Mouse (Mus musculus): ENCODE results near the gene Tgfb3. TPM values are rescaled to one million over a fixed set of nuclear protein-coding genes. Genes with fewer than 3 reads are reported as not detected.

The Tgfb3 gene
- polyA plus RNA-seq, 1 experiment: 1.3 TPM

- no peaks in the 10 kb centered on the region for H3K36me3 ChIP-seq (ENCODE audit: control insufficient read depth, insufficient read depth, low read length, poor library complexity, severe bottlenecking)
- no peaks in the 10 kb centered on the region for H3K9me3 ChIP-seq (replicated peaks; ENCODE audit: control insufficient read depth, insufficient read depth, low read length, poor library complexity, severe bottlenecking)
- H3K4me3 ChIP-seq (ENCODE audit: low read depth, low read length): peak overlapping the region; percentile 76
- 0 out of 2 replicates have a peak, but pooled peaks cover 2% of the 10 kb centered on the region for H3K27me3 ChIP-seq (ENCODE audit: control insufficient read depth, insufficient read depth, low read length, poor library complexity, severe bottlenecking)
- no peaks in the 10 kb centered on the region for H3K4me1 ChIP-seq (ENCODE audit: control insufficient read depth, insufficient read depth, low read length)
- TF ChIP-seq POLR2A (IDR thresholded peaks at IDR 0.05; ENCODE audit: insufficient read depth, low read length): no peak
- no peak for TF ChIP-seq CTCF (IDR thresholded peaks at IDR 0.05; ENCODE audit: low read depth, low read length)
- no peak for TF ChIP-seq EP300 (IDR thresholded peaks at IDR 0.05; ENCODE audit: insufficient read depth, low read depth, low read length)
- no peak overlapping the region for H3K27ac ChIP-seq (ENCODE audit: insufficient read depth, low read length)
- H3K9ac ChIP-seq (ENCODE audit: low read depth, poor library complexity, severe bottlenecking): peak overlapping the region; percentile 60; the same call in 1 of the 2 replicates
Measured at GRCm38 (mm10) chr12:86078176-86078552, 677 bp downstream of the Tgfb3 start.

GRCm38 (mm10) chr12:86077736-86078135 lies 1.1 kb downstream of the Tgfb3 start:
- Histone ChIP-seq H3K9me3 (replicated peaks; ENCODE audit: control insufficient read depth, insufficient read depth, low read length, poor library complexity, severe bottlenecking) (no peaks in the 10 kb centered on the region), H3K4me1 (ENCODE audit: control insufficient read depth, insufficient read depth, low read length) (no peaks in the 10 kb centered on the region), H3K4me3 (ENCODE audit: low read depth, low read length) (peak overlapping the region; percentile 11; the same call in 1 of the 2 replicates), H3K36me3 (ENCODE audit: control insufficient read depth, insufficient read depth, low read length, poor library complexity, severe bottlenecking) (no peaks in the 10 kb centered on the region), H3K9ac (ENCODE audit: low read depth, poor library complexity, severe bottlenecking) (no peak overlapping the region), H3K27me3 (ENCODE audit: control insufficient read depth, insufficient read depth, low read length, poor library complexity, severe bottlenecking) (0 out of 2 replicates have a peak, but pooled peaks cover 2% of the 10 kb centered on the region), H3K27ac (ENCODE audit: insufficient read depth, low read length) (no peak overlapping the region)
- TF ChIP-seq POLR2A (IDR thresholded peaks at IDR 0.05; ENCODE audit: insufficient read depth, low read length) (no peak), EP300 (IDR thresholded peaks at IDR 0.05; ENCODE audit: insufficient read depth, low read depth, low read length) (no peak), CTCF (IDR thresholded peaks at IDR 0.05; ENCODE audit: low read depth, low read length) (no peak)

DNA sequence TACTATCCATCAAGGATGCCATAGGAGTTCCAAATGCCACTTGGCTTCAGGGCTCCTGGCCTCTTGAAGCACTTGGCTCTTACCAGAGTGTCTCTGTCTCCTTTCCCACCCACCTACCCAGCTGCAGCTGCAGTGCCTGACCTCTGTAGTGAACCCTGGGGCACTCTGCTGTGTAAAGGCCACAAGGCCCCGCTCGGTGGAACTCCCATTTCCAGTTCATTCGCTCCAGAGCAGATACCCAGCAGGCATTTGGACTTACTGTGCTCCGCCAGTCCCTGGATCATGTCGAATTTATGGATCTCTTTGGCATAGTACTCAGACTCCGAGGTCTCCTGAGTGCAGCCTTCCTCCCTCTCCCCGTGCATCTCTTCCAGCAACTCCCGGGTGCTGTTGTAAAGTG lies 1.5 kb downstream of the Tgfb3 start:
- Histone ChIP-seq H3K9ac (ENCODE audit: low read depth, poor library complexity, severe bottlenecking) (no peak overlapping the region), H3K27me3 (ENCODE audit: control insufficient read depth, insufficient read depth, low read length, poor library complexity, severe bottlenecking) (0 out of 2 replicates have a peak, but pooled peaks cover 2% of the 10 kb centered on the region), H3K36me3 (ENCODE audit: control insufficient read depth, insufficient read depth, low read length, poor library complexity, severe bottlenecking) (no peaks in the 10 kb centered on the region), H3K27ac (ENCODE audit: insufficient read depth, low read length) (no peak overlapping the region), H3K4me1 (ENCODE audit: control insufficient read depth, insufficient read depth, low read length) (no peaks in the 10 kb centered on the region), H3K9me3 (replicated peaks; ENCODE audit: control insufficient read depth, insufficient read depth, low read length, poor library complexity, severe bottlenecking) (no peaks in the 10 kb centered on the region), H3K4me3 (ENCODE audit: low read depth, low read length) (no peak overlapping the region)
- TF ChIP-seq CTCF (IDR thresholded peaks at IDR 0.05; ENCODE audit: low read depth, low read length) (no peak), POLR2A (IDR thresholded peaks at IDR 0.05; ENCODE audit: insufficient read depth, low read length) (no peak), EP300 (IDR thresholded peaks at IDR 0.05; ENCODE audit: insufficient read depth, low read depth, low read length) (no peak)

DNA sequence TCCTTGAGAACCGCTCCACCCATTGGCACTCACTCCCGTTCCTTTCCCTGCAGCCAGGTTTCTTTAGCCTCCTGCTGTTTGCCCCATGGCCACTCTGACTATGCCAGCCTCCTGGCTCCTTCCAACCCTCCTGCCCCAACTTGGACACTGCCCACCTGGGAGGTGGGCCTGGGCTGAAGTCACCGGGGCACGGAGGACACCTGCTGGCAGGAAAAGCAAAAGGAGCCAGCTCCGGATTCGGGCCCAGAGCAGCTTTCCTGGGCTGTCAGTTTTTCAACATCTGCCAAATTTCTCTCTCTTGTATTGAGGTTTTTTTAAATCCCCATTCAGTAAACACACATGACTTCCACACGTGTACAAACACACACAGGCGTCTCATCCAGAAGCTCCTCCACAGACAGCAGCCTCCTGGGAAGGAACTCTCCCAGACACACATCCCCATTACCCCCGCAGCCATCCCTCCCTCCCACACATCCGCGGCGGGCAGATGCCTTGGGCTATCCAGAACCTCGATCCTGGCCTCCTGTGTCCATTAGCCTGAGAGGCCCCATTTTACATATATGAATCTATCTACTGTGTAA lies 2.4 kb downstream of the Tgfb3 start:
- no peak overlapping the region for H3K9ac ChIP-seq (ENCODE audit: low read depth, poor library complexity, severe bottlenecking)
- H3K4me3 ChIP-seq (ENCODE audit: low read depth, low read length): no peak overlapping the region
- H3K36me3 ChIP-seq (ENCODE audit: control insufficient read depth, insufficient read depth, low read length, poor library complexity, severe bottlenecking): no peaks in the 10 kb centered on the region
- no peak overlapping the region for H3K27ac ChIP-seq (ENCODE audit: insufficient read depth, low read length)
- TF ChIP-seq POLR2A (IDR thresholded peaks at IDR 0.05; ENCODE audit: insufficient read depth, low read length): no peak
- TF ChIP-seq CTCF (IDR thresholded peaks at IDR 0.05; ENCODE audit: low read depth, low read length): peak; percentile 32
- no peaks in the 10 kb centered on the region for H3K4me1 ChIP-seq (ENCODE audit: control insufficient read depth, insufficient read depth, low read length)
- no peaks in the 10 kb centered on the region for H3K9me3 ChIP-seq (replicated peaks; ENCODE audit: control insufficient read depth, insufficient read depth, low read length, poor library complexity, severe bottlenecking)
- 0 out of 2 replicates have a peak, but pooled peaks cover 2% of the 10 kb centered on the region for H3K27me3 ChIP-seq (ENCODE audit: control insufficient read depth, insufficient read depth, low read length, poor library complexity, severe bottlenecking)

DNA sequence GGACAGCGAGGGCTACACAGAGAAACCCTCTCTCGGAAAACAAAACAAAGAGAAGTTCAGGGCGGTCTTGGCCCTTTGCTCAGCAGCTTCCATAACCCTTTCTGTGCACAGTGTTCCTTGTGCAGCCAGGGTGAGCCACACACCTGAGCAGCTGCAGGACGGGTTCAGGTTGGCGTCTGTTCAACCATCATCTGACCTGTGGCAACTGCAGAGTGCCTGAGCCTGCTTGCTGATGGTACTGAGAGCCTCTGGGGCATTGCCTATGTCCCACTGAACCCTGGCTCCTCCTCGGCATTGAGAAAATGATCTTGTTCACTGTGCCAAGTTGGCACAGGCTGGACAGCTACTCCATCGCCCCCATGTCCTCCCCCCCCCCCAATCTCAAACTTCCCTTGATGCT lies 3.5 kb downstream of the Tgfb3 start:
- H3K36me3 ChIP-seq (ENCODE audit: control insufficient read depth, insufficient read depth, low read length, poor library complexity, severe bottlenecking): no peaks in the 10 kb centered on the region
- 0 out of 2 replicates have a peak, but pooled peaks cover 2% of the 10 kb centered on the region for H3K27me3 ChIP-seq (ENCODE audit: control insufficient read depth, insufficient read depth, low read length, poor library complexity, severe bottlenecking)
- H3K4me1 ChIP-seq (ENCODE audit: control insufficient read depth, insufficient read depth, low read length): no peaks in the 10 kb centered on the region
- no peak overlapping the region for H3K9ac ChIP-seq (ENCODE audit: low read depth, poor library complexity, severe bottlenecking)
- TF ChIP-seq EP300 (IDR thresholded peaks at IDR 0.05; ENCODE audit: insufficient read depth, low read depth, low read length): no peak
- TF ChIP-seq CTCF (IDR thresholded peaks at IDR 0.05; ENCODE audit: low read depth, low read length): no peak
- no peak for TF ChIP-seq POLR2A (IDR thresholded peaks at IDR 0.05; ENCODE audit: insufficient read depth, low read length)
- H3K4me3 ChIP-seq (ENCODE audit: low read depth, low read length): no peak overlapping the region
- H3K9me3 ChIP-seq (replicated peaks; ENCODE audit: control insufficient read depth, insufficient read depth, low read length, poor library complexity, severe bottlenecking): no peaks in the 10 kb centered on the region
- no peak overlapping the region for H3K27ac ChIP-seq (ENCODE audit: insufficient read depth, low read length)

GRCm38 (mm10) chr12:86074681-86075080 lies 4.2 kb downstream of the Tgfb3 start:
- Histone ChIP-seq H3K36me3 (ENCODE audit: control insufficient read depth, insufficient read depth, low read length, poor library complexity, severe bottlenecking) (no peaks in the 10 kb centered on the region), H3K9me3 (replicated peaks; ENCODE audit: control insufficient read depth, insufficient read depth, low read length, poor library complexity, severe bottlenecking) (no peaks in the 10 kb centered on the region), H3K9ac (ENCODE audit: low read depth, poor library complexity, severe bottlenecking) (no peak overlapping the region), H3K4me1 (ENCODE audit: control insufficient read depth, insufficient read depth, low read length) (no peaks in the 10 kb centered on the region), H3K27ac (ENCODE audit: insufficient read depth, low read length) (no peak overlapping the region), H3K4me3 (ENCODE audit: low read depth, low read length) (no peak overlapping the region), H3K27me3 (ENCODE audit: control insufficient read depth, insufficient read depth, low read length, poor library complexity, severe bottlenecking) (0 out of 2 replicates have a peak, but pooled peaks cover 2% of the 10 kb centered on the region)
- no peak for TF ChIP-seq CTCF (IDR thresholded peaks at IDR 0.05; ENCODE audit: low read depth, low read length)
- TF ChIP-seq POLR2A (IDR thresholded peaks at IDR 0.05; ENCODE audit: insufficient read depth, low read length): no peak
- TF ChIP-seq EP300 (IDR thresholded peaks at IDR 0.05; ENCODE audit: insufficient read depth, low read depth, low read length): no peak

Data from ES-Bruce4 (cell line).